Mouse (Mus musculus) hindbrain, embryonic 14.5 days (tissue): ENCODE data around the gene Ccdc153. TPM values are rescaled to one million over a fixed set of nuclear protein-coding genes. Genes with fewer than 3 reads are reported as not detected.

Experiments used
- ATAC-seq: fragments of 200-750 bp; cut with Nextera tagmentation; 2 replicates; pipeline ENCODE4 v1.8.0; 2017; ENCODE audit warnings: moderate number of reproducible peaks, mild to moderate bottlenecking, moderate TSS enrichment, moderate library complexity; ENCODE audit not compliant: low FRiP score
- DNase-seq: peaks from one replicate; pipeline ENCODE4 v3.0.0-alpha.2; 2015; ENCODE audit warnings: low spot score
- H3K27ac ChIP-seq: fragments of 300-500 bp; sonication (generic); 2 replicates; pipeline ENCODE4 v1.5.1; 2014; ENCODE audit warnings: mild to moderate bottlenecking, moderate library complexity
- H3K27me3 ChIP-seq: fragments of 300-500 bp; sonication (generic); 2 replicates; pipeline ENCODE4 v1.6.1; 2014; ENCODE audit warnings: mild to moderate bottlenecking, low read length, mixed read lengths; ENCODE audit not compliant: control insufficient read depth, insufficient read depth
- H3K36me3 ChIP-seq: fragments of 300-500 bp; sonication (generic); replicated peaks from 2 replicates; pipeline ENCODE4 v1.6.1; 2014; ENCODE audit not compliant: control insufficient read depth, insufficient read depth
- H3K4me1 ChIP-seq: fragments of 300-500 bp; sonication (generic); replicated peaks from 2 replicates; pipeline ENCODE4 v1.6.1; 2014; ENCODE audit warnings: antibody characterized with exemption, low read length, mixed read lengths; ENCODE audit not compliant: control insufficient read depth, insufficient read depth
- H3K4me2 ChIP-seq: fragments of 300-500 bp; sonication (generic); replicated peaks from 2 replicates; pipeline ENCODE4 v1.6.1; 2014; ENCODE audit warnings: mild to moderate bottlenecking, moderate library complexity
- H3K4me3 ChIP-seq: fragments of 300-500 bp; sonication (generic); replicated peaks from 2 replicates; pipeline ENCODE4 v1.5.1; 2014; ENCODE audit warnings: mild to moderate bottlenecking, low read length
- H3K9ac ChIP-seq: fragments of 300-500 bp; sonication (generic); 2 replicates; pipeline ENCODE4 v1.6.1; 2014
- H3K9me3 ChIP-seq: fragments of 300-500 bp; sonication (generic); 2 replicates; pipeline ENCODE4 v1.6.1; 2016; ENCODE audit warnings: low read length; ENCODE audit not compliant: control insufficient read depth
- WGBS: fragments of 180-500 bp; shearing (Covaris S2); extraction: QIAGEN DNeasy Blood & Tissue Kit; methylation state at CpG from one replicate; pipeline ENCODE4 v1.1.7; 2014; 5-methylcytosine and 5-hydroxymethylcytosine counted together
- polyA plus RNA-seq: library from polyadenylated mRNA; unstranded; fragments of >200 nt; fragmentation: Nextera tagmentation; extraction: Ambion mirVana; gene quantifications from 2 replicates; pipeline ENCODE4 v1.2.1, GENCODE M21; 2014

Gene Ccdc153
- not detected in 2 replicates for polyA plus RNA-seq

DNA sequence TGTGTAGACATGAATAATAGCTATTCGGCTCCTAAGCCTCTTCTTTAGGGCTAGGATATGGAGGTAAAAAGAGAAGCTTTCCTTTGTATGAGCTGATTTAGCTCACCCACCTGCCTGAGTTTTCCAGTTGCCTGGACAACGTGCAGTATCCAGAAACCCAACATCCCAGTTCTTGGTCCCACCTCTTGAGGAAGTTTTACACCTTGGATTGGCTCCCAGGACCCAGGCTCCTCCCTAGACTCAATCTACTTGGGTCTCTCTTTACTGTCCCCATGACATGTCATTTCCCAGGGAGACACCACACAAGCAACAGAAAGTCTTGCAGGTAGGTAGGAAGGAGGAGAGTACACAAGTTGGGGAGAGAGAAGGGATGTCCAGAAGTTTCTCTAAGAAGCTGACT, at the start of gene Ccdc153:
Ccdc153 (plus strand) TSS at position 278 of the 400 bp plus-strand sequence.
- WGBS: 69% methylated on average over 2 of the region's 2 CpGs
- Histone ChIP-seq H3K4me3 (no peak within 1 kb of the TSS), H3K27me3 (no peaks in the 10 kb centered on the region), H3K4me1 (no peaks in the 10 kb centered on the region), H3K36me3 (no peaks in the 10 kb centered on the region), H3K27ac (no peak within 1 kb of the TSS), H3K9me3 (no peaks in the 10 kb centered on the region), H3K9ac (no peak within 1 kb of the TSS), H3K4me2 (no peak within 1 kb of the TSS)
- ATAC-seq: no peak
- no peak for DNase-seq

DNA sequence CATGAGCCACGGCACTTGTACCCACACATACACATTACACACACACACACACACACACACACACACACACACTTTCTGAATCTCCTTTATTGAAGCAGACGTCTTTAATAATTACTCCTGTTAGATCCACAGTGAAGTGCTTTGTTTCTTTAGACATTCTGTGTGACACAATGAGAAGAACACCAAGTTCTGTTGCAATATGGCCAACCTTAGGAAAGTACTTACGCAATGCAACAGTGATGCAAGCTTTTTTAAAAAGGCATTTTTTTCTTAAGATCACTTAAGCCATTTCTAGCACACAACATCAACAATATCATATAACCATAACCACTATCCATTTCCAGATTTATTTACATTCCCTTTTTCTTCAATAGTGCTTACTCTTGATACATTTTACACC, 49.3 kb upstream of the Ccdc153 start:
- Histone ChIP-seq H3K27ac (no peak overlapping the region), H3K4me3 (no peak overlapping the region), H3K27me3 (no peaks in the 10 kb centered on the region), H3K4me2 (no peak overlapping the region), H3K4me1 (no peaks in the 10 kb centered on the region), H3K9ac (no peak overlapping the region), H3K9me3 (no peaks in the 10 kb centered on the region), H3K36me3 (peaks cover 3% of the 10 kb centered on the region; the same call in 1 of the 2 replicates)
- no peak for ATAC-seq
- 85% methylated on average over 3 of the region's 3 CpGs for WGBS
- DNase-seq: no peak

DNA sequence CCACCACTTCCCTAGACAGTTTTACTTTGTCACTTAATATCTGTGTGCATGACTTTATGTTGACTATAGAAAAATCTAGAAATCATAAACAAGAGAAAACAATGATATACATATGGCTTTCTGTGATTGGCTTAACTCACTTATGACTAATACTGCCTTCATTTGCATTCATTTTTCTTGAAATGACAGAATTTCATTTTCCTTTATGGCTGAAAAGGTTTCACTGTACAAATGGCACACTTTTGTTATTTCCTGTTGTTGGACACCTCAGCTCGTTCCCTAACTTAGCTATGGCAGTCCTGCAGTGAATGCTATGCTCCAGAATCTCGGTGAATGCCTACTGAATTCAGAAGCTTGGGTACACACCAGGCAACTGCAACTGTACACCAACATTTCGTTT, 48.2 kb upstream of the Ccdc153 start:
- WGBS: 95% methylated on average over 3 of the region's 3 CpGs
- no peaks in the 10 kb centered on the region for H3K27me3 ChIP-seq
- no peak overlapping the region for H3K4me2 ChIP-seq
- H3K27ac ChIP-seq: no peak overlapping the region
- H3K36me3 ChIP-seq: peaks cover 9% of the 10 kb centered on the region
- DNase-seq (no peak), ATAC-seq (no peak)
- no peaks in the 10 kb centered on the region for H3K9me3 ChIP-seq
- H3K4me3 ChIP-seq: no peak overlapping the region
- H3K4me1 ChIP-seq: no peaks in the 10 kb centered on the region
- no peak overlapping the region for H3K9ac ChIP-seq

- no peaks in the 10 kb centered on the region for H3K4me1 ChIP-seq
- no peak overlapping the region for H3K27ac ChIP-seq
- H3K36me3 ChIP-seq: peaks cover 13% of the 10 kb centered on the region
- DNase-seq (no peak), ATAC-seq (no peak)
- H3K4me3 ChIP-seq: no peak overlapping the region
- H3K9ac ChIP-seq: no peak overlapping the region
- H3K27me3 ChIP-seq: no peaks in the 10 kb centered on the region
- no peak overlapping the region for H3K4me2 ChIP-seq
- H3K9me3 ChIP-seq: no peaks in the 10 kb centered on the region
- WGBS: 95% methylated on average over 5 of the region's 5 CpGs
Observed at GRCm38 (mm10) chr9:44192794-44193193, 47.7 kb upstream of the Ccdc153 start.

DNA sequence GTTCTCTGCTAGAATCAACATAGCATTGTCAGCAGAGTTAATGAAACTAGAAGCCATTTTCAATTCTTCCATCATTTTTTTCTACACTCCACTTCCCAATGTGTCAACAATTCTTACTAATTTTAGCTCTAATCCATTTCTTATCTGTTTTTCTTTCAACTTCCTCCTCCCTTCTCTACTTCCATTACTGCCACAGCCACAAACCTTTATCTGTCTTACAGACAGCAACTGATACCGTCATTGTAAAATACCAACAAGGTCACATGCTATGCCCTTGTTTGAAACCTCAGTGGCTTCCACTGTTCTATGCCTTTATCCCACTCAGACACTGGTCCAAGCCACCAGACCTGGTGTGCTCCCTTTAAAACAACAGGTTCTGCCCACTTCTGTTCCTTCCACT, 46.5 kb upstream of the Ccdc153 start:
- WGBS: 89% methylated on average over 1 of the region's 1 CpGs
- no peak overlapping the region for H3K9ac ChIP-seq
- no peak for ATAC-seq
- no peaks in the 10 kb centered on the region for H3K4me1 ChIP-seq
- no peak overlapping the region for H3K27ac ChIP-seq
- no peaks in the 10 kb centered on the region for H3K9me3 ChIP-seq
- H3K4me3 ChIP-seq: no peak overlapping the region
- no peak overlapping the region for H3K4me2 ChIP-seq
- H3K36me3 ChIP-seq: peaks cover 23% of the 10 kb centered on the region
- H3K27me3 ChIP-seq: no peaks in the 10 kb centered on the region
- no peak for DNase-seq

DNA sequence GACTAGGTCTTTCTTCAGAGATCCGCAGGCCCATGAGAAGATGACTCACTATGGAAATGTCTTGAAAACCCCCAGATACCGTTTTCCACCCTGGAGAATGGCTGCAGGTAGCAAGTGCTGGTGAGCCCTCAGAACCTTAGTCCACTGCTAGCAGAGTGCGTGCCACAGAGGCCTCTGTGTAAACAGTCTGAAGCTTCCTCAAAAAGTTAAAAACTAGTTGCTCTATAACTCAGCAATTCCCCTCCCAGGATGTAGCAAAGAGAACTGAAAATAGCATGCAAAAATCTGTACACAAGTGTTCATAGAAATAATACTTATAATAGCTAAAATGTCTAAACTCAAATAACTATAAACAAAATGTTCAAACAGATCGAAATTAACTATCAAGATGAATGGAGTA, 44.1 kb upstream of the Ccdc153 start:
- no peaks in the 10 kb centered on the region for H3K27me3 ChIP-seq
- no peak for ATAC-seq
- 96% methylated on average over 4 of the region's 4 CpGs for WGBS
- H3K4me3 ChIP-seq: no peak overlapping the region
- H3K36me3 ChIP-seq: peaks cover 45% of the 10 kb centered on the region
- no peaks in the 10 kb centered on the region for H3K9me3 ChIP-seq
- H3K4me2 ChIP-seq: no peak overlapping the region
- no peaks in the 10 kb centered on the region for H3K4me1 ChIP-seq
- H3K27ac ChIP-seq: no peak overlapping the region
- DNase-seq: no peak
- no peak overlapping the region for H3K9ac ChIP-seq

GRCm38 (mm10) chr9:44199166-44199565, 41.3 kb upstream of the Ccdc153 start:
- ATAC-seq (no peak), DNase-seq (no peak)
- no peak overlapping the region for H3K4me3 ChIP-seq
- 93% methylated on average over 3 of the region's 3 CpGs for WGBS
- peaks cover 43% of the 10 kb centered on the region for H3K36me3 ChIP-seq
- H3K27me3 ChIP-seq: no peaks in the 10 kb centered on the region
- H3K27ac ChIP-seq: no peak overlapping the region
- H3K4me2 ChIP-seq: no peak overlapping the region
- no peaks in the 10 kb centered on the region for H3K9me3 ChIP-seq
- no peaks in the 10 kb centered on the region for H3K4me1 ChIP-seq
- H3K9ac ChIP-seq: no peak overlapping the region

DNA sequence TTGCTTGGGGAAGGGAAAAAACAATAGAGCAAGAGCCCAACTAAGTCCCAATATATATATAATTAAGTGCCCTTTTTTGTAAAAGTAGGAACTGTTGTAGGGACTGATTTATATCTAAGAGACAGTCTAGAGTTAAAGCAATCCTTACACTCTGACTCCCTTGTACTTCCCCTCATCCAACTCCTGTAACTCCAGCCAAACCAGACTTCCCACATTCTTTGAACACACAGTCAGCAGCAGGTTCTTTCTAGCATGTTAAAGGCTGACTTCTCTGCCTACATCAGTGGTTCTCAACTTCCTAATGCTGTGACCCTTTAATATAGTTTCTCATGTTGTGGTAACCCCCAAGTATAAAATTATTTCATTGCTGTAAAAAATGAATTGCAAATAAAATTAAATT, 40.9 kb upstream of the Ccdc153 start:
- no peak for ATAC-seq

GRCm38 (mm10) chr9:44200458-44200857, 40.0 kb upstream of the Ccdc153 start:
- Histone ChIP-seq H3K4me3 (no peak overlapping the region), H3K27ac (no peak overlapping the region), H3K4me2 (no peak overlapping the region), H3K9ac (no peak overlapping the region), H3K4me1 (no peaks in the 10 kb centered on the region), H3K9me3 (no peaks in the 10 kb centered on the region), H3K36me3 (peaks cover 43% of the 10 kb centered on the region), H3K27me3 (no peaks in the 10 kb centered on the region)
- ATAC-seq: no peak
- DNase-seq: no peak
- 84% methylated on average over 3 of the region's 3 CpGs for WGBS

More for the DNA sequence above, 40.9 kb upstream of the Ccdc153 start:
- peaks cover 43% of the 10 kb centered on the region for H3K36me3 ChIP-seq
- H3K9ac ChIP-seq: no peak overlapping the region
- no peak overlapping the region for H3K4me3 ChIP-seq
- DNase-seq: no peak
- no peak overlapping the region for H3K27ac ChIP-seq
- no peaks in the 10 kb centered on the region for H3K9me3 ChIP-seq
- H3K4me2 ChIP-seq: no peak overlapping the region
- H3K4me1 ChIP-seq: no peaks in the 10 kb centered on the region
- H3K27me3 ChIP-seq: no peaks in the 10 kb centered on the region

GRCm38 (mm10) chr9:44207840-44208239, 32.6 kb upstream of the Ccdc153 start:
- Histone ChIP-seq H3K4me1 (no peaks in the 10 kb centered on the region), H3K9me3 (no peaks in the 10 kb centered on the region), H3K4me2 (no peak overlapping the region), H3K36me3 (no peaks in the 10 kb centered on the region), H3K4me3 (no peak overlapping the region), H3K27me3 (no peaks in the 10 kb centered on the region), H3K9ac (no peak overlapping the region), H3K27ac (no peak overlapping the region)
- DNase-seq (no peak), ATAC-seq (no peak)
- 96% methylated on average over 2 of the region's 2 CpGs for WGBS
